Mouse (Mus musculus) layer of hippocampus, adult 9-11 months (tissue): ENCODE results near the gene Slc25a13.
A peak's percentile ranks its signal among the peaks of the same experiment; 100 is the strongest.

ENCODE experiments used
- DNase-seq: peaks from one replicate; pipeline ENCODE4 v3.0.0; 2022

Gene Slc25a13

DNA sequence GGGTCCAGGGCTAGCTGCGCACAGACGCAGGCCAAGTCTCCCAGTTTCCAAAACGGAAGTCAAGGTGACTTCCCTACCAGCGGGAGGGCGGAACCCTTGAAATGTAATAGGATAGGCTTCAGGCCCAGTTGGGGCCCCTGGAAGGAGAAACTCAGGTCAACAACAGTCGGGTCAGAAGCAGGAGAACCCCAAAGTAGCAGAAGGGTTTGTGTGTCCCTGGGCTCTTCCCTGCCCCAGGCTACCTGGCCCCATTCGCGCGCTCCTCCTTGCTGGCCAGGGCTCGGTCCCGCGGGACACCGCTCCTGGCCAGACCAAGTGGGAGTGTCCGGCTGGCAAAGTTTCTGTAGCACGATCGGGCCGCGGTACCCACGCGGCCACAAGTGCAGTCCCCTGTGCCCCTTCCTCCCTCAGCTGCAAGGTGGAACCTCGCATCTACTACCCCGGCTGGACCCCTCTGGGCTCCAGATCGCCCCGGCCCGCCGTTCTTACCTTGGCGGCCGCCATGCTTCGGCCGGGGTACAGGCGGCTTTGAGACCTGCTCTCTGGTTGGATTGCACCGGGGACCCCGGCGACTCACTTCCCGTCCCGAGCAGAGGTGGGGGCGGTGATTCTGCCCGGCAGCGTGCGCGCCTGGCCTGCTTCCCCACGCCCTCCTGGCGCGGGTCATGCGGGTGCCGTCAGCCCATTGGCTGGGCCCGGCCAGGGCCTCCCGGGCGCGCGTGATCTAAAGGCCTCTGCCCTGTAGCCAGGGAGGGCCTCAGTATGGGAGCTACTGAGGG, at the start of gene Slc25a13:
TSS of gene Slc25a13 (minus strand) at position 667 of the 779 bp plus-strand sequence.
- peak; percentile 54 for DNase-seq

- DNase-seq: no peak
Measured at GRCm38 (mm10) chr6:6265761-6266160, 48.8 kb upstream of the Slc25a13 start.

- DNase-seq: no peak
Measured at GRCm38 (mm10) chr6:6263293-6263911, 46.4 kb upstream of the Slc25a13 start.

GRCm38 (mm10) chr6:6260917-6261316, 43.9 kb upstream of the Slc25a13 start:
- DNase-seq: no peak

- no peak for DNase-seq
Measured at GRCm38 (mm10) chr6:6248500-6248899, 31.5 kb upstream of the Slc25a13 start.

- DNase-seq: no peak
Measured at GRCm38 (mm10) chr6:6243828-6244227, 26.9 kb upstream of the Slc25a13 start.

- DNase-seq: peak; percentile 23
Measured at GRCm38 (mm10) chr6:6242114-6242513, 25.1 kb upstream of the Slc25a13 start.

DNA sequence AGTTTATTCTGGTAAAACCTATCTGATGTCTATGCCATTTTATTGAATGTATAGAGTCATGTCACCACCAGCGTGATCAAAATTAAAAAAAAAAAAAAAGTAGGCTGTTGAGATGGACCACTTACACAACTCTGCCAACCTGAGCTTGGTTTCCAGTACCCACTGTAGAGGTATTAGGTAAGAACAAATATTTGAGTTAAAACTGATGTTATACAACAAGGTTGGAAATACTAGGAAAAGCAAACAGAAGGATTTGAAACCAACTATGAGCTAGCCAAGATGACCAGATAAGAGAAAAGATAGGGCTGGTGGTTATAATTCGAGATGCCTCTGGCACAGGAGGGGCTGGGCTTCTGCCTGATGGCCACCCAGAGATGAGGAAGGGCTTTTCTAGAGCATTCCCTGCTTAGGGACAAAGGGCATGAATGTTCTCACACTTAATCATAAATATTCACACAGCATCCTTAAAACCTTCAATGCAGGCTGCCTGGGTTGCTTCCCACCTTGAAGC, 19.9 kb upstream of the Slc25a13 start:
- DNase-seq: no peak

- DNase-seq: no peak
Measured at GRCm38 (mm10) chr6:6230262-6230661, 13.3 kb upstream of the Slc25a13 start.

- DNase-seq: no peak
Measured at GRCm38 (mm10) chr6:6222721-6223120, 5.7 kb upstream of the Slc25a13 start.

DNA sequence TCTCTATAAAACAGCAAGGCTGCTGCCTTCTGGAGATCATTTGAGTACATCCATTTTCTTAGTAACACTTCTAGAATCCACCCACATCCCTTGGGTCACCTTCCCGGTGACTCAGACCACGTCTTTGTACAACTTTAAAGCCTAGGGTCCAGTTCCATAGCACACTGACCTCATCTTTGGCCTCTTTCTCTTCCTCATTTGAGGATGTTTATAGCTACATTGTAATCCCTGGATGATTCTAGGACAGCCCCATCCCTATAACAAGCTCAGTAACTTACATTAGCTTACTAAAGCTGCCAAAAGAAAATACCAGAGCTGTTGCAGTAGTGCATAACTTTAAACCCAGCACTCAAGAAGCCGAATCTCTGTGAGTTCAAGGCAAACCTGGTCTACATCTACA, 3.6 kb upstream of the Slc25a13 start:
- no peak for DNase-seq

GRCm38 (mm10) chr6:6219661-6220370, 2.8 kb upstream of the Slc25a13 start:
- no peak for DNase-seq

- no peak for DNase-seq
Measured at GRCm38 (mm10) chr6:6217286-6217625, 283 bp upstream of the Slc25a13 start.

GRCm38 (mm10) chr6:6216120-6216506, 860 bp downstream of the Slc25a13 start:
- DNase-seq: no peak

GRCm38 (mm10) chr6:6212360-6213310, 4.3 kb downstream of the Slc25a13 start:
- no peak for DNase-seq

- no peak for DNase-seq
Measured at GRCm38 (mm10) chr6:6211958-6212357, 5.0 kb downstream of the Slc25a13 start.

GRCm38 (mm10) chr6:6210637-6211036, 6.3 kb downstream of the Slc25a13 start:
- no peak for DNase-seq

DNA sequence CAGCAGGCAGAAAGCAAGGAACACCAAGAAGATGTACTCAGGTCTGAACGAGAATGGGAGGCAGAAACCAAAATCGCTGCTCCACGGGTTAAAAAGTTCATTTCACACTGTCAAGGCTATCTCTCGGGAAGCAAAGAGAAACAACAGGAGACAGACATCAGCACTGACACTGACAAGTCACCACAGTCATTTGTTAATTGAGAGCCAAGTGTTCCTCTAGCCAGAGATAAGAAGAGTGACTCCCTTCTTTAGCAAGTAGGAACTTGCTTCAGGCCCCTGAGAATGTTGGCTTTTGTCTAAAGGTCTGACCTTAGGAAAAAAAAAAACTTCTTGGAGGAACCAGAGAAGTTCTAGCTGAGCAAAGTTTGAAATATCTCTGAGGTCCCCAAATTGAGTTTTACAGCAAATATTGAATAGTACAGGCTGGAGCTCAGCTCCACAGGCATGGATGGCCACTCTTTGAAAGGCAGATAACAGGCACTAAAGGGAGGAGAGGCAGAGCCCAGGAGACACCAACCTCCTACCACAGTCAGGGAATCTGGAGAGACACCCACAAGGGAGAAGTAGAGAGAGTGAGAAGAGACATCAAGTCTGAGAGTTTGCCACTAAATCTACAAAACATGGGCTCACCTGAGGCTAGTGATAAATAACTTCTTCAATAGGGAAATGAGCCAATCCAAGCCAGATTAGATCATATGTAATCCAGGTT, 8.5 kb downstream of the Slc25a13 start:
- DNase-seq: no peak

DNA sequence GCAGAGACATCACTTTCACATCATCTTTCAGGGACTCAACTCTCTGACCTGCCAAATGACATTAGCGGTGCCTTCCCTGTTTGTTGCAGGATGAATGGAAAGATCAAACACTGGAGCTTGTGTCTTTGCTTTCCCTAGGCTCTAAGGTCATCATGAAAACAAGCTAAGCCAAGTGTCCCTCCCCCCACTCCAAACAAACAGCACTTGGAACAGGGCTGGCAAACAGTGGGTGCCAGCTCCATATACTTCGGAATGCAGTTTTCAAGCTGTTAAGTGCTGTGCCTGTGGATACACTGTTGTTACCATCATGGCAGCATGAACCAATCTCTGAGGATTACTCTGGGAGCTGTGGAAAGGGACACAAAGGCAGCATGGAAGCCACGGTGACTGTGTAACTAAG, 9.1 kb downstream of the Slc25a13 start:
- DNase-seq: no peak

- no peak for DNase-seq
Measured at GRCm38 (mm10) chr6:6207395-6207794, 9.6 kb downstream of the Slc25a13 start.

DNA sequence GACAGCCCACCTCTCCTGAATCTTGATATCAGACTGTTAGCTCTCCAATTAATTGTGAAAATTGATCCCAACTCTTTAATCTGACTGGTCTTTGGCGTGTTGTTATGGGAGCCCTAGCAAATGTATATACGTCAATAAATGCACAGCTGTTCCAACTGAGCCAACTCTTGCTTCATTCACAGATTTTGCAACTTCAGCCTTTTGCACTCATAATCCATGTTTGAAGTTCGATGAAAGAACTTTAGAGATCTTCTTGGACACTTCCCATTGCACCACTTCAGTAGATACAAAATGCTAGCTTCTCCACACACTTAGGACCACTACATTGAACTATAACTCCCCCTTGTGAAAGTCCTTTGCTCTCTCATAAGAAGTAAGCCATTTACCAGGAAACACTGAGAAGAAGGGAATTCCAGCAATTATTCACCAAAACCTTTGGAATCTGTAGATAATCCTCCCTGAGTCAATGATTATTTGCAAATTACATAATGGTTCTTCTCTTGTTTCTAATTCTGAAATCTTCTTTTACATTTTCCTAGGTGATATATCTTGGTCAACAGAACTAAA, 11.3 kb downstream of the Slc25a13 start:
- DNase-seq: no peak

- no peak for DNase-seq
Measured at GRCm38 (mm10) chr6:6202451-6202850, 14.5 kb downstream of the Slc25a13 start.
